ENCODE assay signal across 7 mouse cellular contexts in genomic region chr2:92914933-92915553, GRCm38 (mm10). TPM values are rescaled to one million over a fixed set of nuclear protein-coding genes. Genes with fewer than 3 reads are reported as not detected.
DNase-seq lines count a peak whose midpoint lies in the region; ATAC-seq lines count a peak whose summit lies in the region.

Gene Syt13, plus strand, starts transcription at chr2:92915098.

- H3K4me2 ChIP-seq in heart, embryonic 13.5 days: peak within 1 kb of the TSS; percentile 76
- H3K4me2 ChIP-seq in kidney, embryonic 16.5 days (replicated peaks; ENCODE audit: low read depth, low read length): peak within 1 kb of the TSS; percentile 55
- H3K4me2 ChIP-seq in neural tube, embryonic 11.5 days (ENCODE audit: low read depth): peak within 1 kb of the TSS; percentile 84

- no peaks in the 10 kb centered on the region for H3K36me3 ChIP-seq in heart, embryonic 13.5 days
- H3K36me3 ChIP-seq in kidney, embryonic 16.5 days (ENCODE audit: insufficient read depth, low read length): no peaks in the 10 kb centered on the region
- H3K36me3 ChIP-seq in neural tube, embryonic 11.5 days (ENCODE audit: control insufficient read depth, insufficient read depth, low read length): no peaks in the 10 kb centered on the region

- peaks cover 73% of the 10 kb centered on the region for H3K27me3 ChIP-seq in heart, embryonic 13.5 days (replicated peaks)
- peaks cover 20% of the 10 kb centered on the region for H3K27me3 ChIP-seq in kidney, embryonic 16.5 days (ENCODE audit: insufficient read depth, low read length)
- H3K27me3 ChIP-seq in neural tube, embryonic 11.5 days (ENCODE audit: control insufficient read depth, insufficient read depth, low read length): peaks cover 6% of the 10 kb centered on the region

- H3K4me1 ChIP-seq in heart, embryonic 13.5 days: peaks cover 12% of the 10 kb centered on the region
- peaks cover 26% of the 10 kb centered on the region for H3K4me1 ChIP-seq in kidney, embryonic 16.5 days (ENCODE audit: insufficient read depth, low read length)
- H3K4me1 ChIP-seq in neural tube, embryonic 11.5 days (ENCODE audit: control insufficient read depth, insufficient read depth, low read length): peaks cover 24% of the 10 kb centered on the region

- H3K4me3 ChIP-seq in heart, embryonic 13.5 days: peak within 1 kb of the TSS; percentile 49
- H3K4me3 ChIP-seq in kidney, embryonic 16.5 days (ENCODE audit: low read length): peak within 1 kb of the TSS; percentile 37
- H3K4me3 ChIP-seq in neural tube, embryonic 11.5 days (ENCODE audit: low read depth, low read length): peak within 1 kb of the TSS; percentile 37

- WGBS in heart, embryonic 13.5 days: 1% methylated on average over 38 of the region's 38 CpGs
- under 1% methylated on average over 38 of the region's 38 CpGs for WGBS in kidney, embryonic 16.5 days
- WGBS in neural tube, embryonic 11.5 days: under 1% methylated on average over 38 of the region's 38 CpGs

- ATAC-seq in heart, embryonic 13.5 days (ENCODE audit: extremely low read depth, insufficient number of reproducible peaks, low FRiP score, low TSS enrichment): no peak
- ATAC-seq in kidney, embryonic 16.5 days (ENCODE audit: low FRiP score, low TSS enrichment): peak; percentile 79
- ATAC-seq in neural tube, embryonic 11.5 days (ENCODE audit: insufficient read depth, low FRiP score, low TSS enrichment): peak; percentile 64; the same call in 1 of the 2 replicates

- H3K9ac ChIP-seq in heart, embryonic 13.5 days: peak within 1 kb of the TSS; percentile 68
- peak within 1 kb of the TSS; percentile 49 for H3K9ac ChIP-seq in kidney, embryonic 16.5 days (replicated peaks; ENCODE audit: low read length)
- H3K9ac ChIP-seq in neural tube, embryonic 11.5 days (ENCODE audit: low read length): peak within 1 kb of the TSS; percentile 30

- H3K9me3 ChIP-seq in heart, embryonic 13.5 days: no peaks in the 10 kb centered on the region
- peaks cover 5% of the 10 kb centered on the region; the same call in 1 of the 2 replicates for H3K9me3 ChIP-seq in kidney, embryonic 16.5 days (ENCODE audit: low read length)
- H3K9me3 ChIP-seq in neural tube, embryonic 11.5 days (ENCODE audit: control insufficient read depth, low read length): no peaks in the 10 kb centered on the region

- H3K27ac ChIP-seq in heart, embryonic 13.5 days (replicated peaks): no peak within 1 kb of the TSS
- H3K27ac ChIP-seq in kidney, embryonic 16.5 days (ENCODE audit: low read length): no peak within 1 kb of the TSS
- H3K27ac ChIP-seq in neural tube, embryonic 11.5 days (ENCODE audit: low read depth, low read length): 0 out of 2 replicates have a peak within 1 kb of the TSS, but pooled peaks have one; percentile 1

- peak; percentile 13 to 37 for DNase-seq in adrenal gland, postnatal 4 days (ENCODE audit: low spot score in 2 of 2)
- peak; percentile 57 for DNase-seq in embryo, embryonic 9.5 days (ENCODE audit: extremely low spot score)
- peak; percentile 40 for DNase-seq in liver
- peak; percentile 63 for DNase-seq in neural tube, embryonic 11.5 days (ENCODE audit: low spot score)
- peak; percentile 45 for DNase-seq in thymus, adult 18-20 months

RNA-seq across cellular contexts. Expression of gene Syt13, which starts in this region (rescaled TPM):
- 1 to 10 TPM; 1.1 to 3.9 TPM for total RNA-seq in adrenal gland, postnatal 4 days (2021)
- 0.68 and 0.99 TPM in 2 replicates for polyA plus RNA-seq in heart, embryonic 13.5 days (2015; fragmentation: Nextera tagmentation; extraction: Ambion mirVana)
- 5.7 and 6.0 TPM in 2 replicates for polyA plus RNA-seq in kidney, embryonic 16.5 days (2015; fragmentation: Nextera tagmentation; extraction: Ambion mirVana)
- polyA plus RNA-seq in neural tube, embryonic 11.5 days (2014; fragmentation: Nextera tagmentation; extraction: Ambion mirVana): 20.4 and 25.0 TPM in 2 replicates
